Mouse (Mus musculus) liver (tissue): ENCODE results near the gene Pak3.

Experiments used
- DNase-seq: peaks from one replicate; pipeline ENCODE4 v3.0.0-alpha.2; 2020; ENCODE audit warnings: mixed read lengths

Gene Pak3

DNA sequence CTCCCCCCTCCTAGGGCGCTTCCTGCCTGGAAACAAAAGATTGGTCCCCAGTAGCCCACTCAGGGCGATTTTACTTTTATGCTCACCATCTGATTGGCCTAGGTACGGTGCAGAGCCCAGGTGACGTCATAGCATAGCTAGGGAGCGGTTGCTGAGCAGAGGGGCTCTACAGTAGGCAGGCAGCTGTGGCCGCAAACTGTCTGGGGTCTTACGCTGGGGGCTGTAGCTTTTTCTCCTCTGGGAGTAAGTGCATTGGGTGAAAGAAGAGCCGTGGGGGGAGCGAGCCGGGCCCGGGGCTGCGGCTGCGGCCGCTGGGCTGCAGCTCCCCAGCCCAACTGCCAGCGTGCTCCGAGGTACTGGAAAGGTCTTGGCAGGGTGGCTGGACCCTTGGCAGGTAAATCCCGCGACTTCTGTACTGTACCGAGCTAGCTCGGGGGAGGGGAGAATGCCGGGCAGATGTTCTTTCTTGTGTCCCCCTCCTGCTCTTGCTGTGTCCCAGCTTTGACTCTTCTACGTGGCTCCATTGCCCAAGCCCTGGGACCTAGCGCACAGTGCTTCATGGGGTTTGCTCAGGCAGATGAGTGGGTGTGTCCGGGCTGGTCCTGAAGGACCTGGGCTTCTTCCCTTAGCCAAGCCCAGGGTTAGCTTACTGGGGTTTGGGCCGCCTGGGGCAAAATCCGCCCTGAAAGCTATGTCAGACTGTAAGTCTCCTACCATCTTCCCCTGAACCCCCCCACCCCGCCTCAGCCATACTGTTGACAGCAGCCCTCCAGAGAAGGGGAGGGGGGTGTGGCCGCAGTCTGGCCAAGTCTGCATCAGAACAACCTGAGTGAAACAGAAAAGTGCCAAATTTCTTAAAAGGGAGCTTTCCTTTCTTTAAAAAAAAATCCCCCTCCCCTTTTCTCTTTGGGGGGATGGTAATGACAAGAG is 146.1 kb downstream of the Pak3 start:
- peak; percentile 17 for DNase-seq

- no peak for DNase-seq
Measured at GRCm38 (mm10) chrX:143665771-143666170, 147.4 kb downstream of the Pak3 start.

- DNase-seq: no peak
Measured at GRCm38 (mm10) chrX:143666991-143667390, 148.6 kb downstream of the Pak3 start.

DNA sequence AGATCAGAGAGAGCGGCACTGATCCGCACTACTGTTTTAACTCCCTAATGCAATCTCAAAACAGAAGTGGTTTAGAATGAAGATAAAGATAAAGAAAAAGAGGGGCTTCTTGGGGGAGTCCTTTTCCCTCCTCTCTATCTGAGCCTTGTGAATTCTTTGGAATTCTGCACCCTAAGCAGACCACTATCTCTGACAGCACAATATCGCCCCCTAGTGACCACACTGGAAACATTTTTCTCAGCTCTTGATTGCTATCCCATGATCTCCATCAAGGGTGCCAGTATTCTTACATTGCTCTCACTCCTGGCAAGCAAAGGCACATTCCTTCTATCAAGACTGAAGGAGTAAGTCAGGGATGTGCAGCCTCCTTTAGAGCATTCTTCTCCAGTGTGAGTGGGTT is 149.9 kb downstream of the Pak3 start:
- peak; percentile 10 for DNase-seq

- DNase-seq: no peak
Measured at GRCm38 (mm10) chrX:143678566-143678965, 160.2 kb downstream of the Pak3 start.

GRCm38 (mm10) chrX:143722250-143722649 is 203.9 kb downstream of the Pak3 start:
- no peak for DNase-seq

DNA sequence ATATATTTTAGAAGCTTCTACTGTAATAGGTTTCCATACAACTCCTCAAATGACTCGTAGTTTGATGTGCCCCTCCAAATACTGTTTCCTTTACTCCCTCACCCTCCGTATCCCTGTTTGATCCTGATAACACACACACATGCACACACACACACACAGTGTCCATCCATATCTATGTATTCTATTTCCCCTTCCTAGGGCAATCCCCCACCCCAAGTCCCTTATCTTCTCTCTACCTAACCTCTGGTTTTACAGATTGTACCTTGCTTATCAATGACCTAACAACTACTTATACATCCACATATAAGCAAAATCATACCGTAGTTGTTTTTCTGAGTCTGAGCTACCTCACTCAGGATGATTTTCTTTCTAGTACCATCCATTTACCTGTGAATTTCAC is 207.0 kb downstream of the Pak3 start:
- no peak for DNase-seq

DNA sequence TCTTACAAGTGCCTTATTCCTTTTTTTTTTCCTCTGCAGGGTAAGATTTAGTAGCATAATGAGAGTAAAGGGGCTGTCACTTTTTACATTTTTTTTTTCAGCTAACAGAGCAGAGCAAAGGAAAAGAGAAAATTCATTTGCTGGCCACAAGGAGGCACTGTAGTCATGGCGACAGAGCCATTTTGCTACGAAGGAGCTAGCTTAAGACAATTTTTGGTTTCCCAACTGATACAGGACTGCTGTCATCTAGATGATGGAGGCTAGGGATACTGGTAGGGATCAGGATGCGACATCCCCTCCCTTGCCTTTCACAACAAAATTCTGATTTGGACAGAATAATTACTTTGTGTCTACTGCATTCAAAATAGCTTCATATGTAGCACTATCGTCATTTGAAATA is 217.6 kb downstream of the Pak3 start:
- no peak for DNase-seq

- peak; percentile 7 for DNase-seq
Measured at GRCm38 (mm10) chrX:143739171-143739570, 220.8 kb downstream of the Pak3 start.

DNA sequence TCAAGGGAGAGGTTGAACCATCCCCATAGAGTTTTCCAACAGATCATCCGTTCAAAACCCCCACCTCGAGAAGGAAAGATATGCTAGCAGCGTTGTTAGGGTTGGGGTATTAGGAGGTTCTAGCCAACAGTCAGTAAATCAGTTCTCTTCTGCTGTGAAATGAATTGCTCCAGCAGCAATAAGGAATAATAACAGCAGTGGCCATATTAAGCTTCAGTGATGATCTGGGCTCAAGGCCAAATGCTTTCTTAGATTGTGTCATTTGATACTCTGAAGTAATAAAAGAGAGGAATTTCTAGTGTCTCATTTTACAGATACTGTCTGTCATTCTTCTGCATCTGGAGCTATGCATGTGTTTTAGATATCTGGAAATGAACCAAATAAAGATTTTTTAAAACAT is 244.2 kb downstream of the Pak3 start:
- DNase-seq: no peak

DNA sequence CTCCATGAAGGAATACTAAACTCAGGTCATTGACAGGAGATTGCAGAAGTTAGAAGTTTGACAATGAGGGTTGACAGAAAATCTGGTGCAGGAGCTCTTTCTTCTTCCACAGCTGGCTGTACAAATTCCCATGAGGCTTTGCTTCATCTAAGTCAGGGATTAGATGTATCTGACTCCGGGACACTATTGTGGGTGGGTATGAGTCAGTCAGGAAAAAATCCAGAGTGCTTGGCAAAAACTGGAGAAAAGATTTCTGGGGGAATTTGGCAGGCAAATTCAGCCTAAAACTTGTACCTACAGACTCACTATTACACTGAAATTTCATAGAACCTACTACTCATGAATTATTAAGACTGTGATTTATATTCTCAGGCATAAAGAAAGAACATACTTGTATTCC is 297.6 kb downstream of the Pak3 start:
- no peak for DNase-seq

DNA sequence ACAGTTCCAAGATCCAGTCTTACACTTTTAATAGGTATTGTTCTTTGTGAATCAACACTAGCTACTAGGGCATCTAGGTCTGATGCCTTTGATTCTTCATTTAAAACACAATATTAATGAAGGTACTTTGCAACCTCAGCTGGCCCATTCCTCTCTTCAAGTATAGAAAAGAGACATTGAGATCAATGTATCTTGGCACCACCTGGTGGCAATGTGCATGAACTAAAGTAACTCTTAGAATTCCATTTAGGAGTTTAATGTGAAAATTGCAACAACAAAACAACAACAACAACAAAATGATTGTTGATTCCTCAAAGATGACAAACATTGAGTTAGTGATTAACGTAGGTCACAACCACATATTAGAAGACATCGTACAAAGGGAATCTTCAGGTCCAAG is 300.6 kb downstream of the Pak3 start:
- DNase-seq: no peak

- DNase-seq: no peak
Measured at GRCm38 (mm10) chrX:143826521-143826920, 308.1 kb downstream of the Pak3 start.

GRCm38 (mm10) chrX:143827212-143827611 is 308.8 kb downstream of the Pak3 start, which contains the start of gene Capn6:
Gene Capn6, minus strand, starts transcription at chrX:143827414.
- peak; percentile 30 for DNase-seq

DNA sequence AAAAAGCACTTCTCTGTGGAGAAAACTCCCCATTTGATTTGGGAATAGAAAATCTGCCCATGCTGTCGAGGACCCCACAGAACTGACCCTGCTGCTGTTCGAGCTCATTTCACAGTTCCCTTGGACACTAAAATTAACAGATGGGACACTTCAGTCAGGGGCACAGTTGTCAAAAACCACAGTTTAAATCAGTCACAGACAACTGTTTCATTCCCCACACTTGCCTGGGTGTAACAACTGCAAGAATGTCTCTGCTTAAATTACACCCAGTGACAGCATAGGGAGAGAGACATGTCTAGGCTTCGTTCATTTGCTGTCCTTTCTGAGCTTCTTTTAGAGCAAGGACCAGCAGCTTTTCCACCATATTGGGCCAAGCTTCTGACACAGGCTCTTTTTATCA is 328.2 kb downstream of the Pak3 start:
- DNase-seq: no peak
